Mouse (Mus musculus): ENCODE measurements around the gene Olfr1215. TPM values are rescaled to one million over a fixed set of nuclear protein-coding genes. Genes with fewer than 3 reads are reported as not detected.
"Not testable (repeated sequence)": the region's sequence is repeated elsewhere in the genome, so short reads cannot be mapped to it uniquely, and the experiment has no call there.

The Olfr1215 gene
- not detected in 2 replicates for polyA plus RNA-seq (2015; fragmentation: Nextera tagmentation; extraction: Ambion mirVana)

DNA sequence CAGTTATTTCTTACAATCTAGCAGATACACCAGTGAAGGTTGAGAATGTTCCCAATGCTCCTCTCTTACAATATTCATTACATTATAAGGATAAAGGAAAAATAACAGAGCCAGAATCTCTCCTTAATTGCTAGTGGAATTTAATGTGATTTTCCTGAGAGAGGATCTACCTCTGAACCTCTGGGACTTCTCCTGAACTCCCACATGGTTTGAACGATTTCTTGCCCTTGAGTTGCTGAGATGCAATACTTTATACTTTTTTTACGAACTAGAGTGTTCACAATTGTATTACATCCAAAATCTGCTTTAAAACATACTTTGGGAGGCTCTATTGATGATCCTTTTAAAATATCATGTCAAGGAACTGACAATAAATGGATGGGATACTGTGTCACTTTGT is at the start of gene Olfr1215:
Olfr1215 (minus strand) TSS at position 101 of the 400 bp plus-strand sequence.
- no peak within 1 kb of the TSS for H3K9ac ChIP-seq
- no peaks in the 10 kb centered on the region for H3K4me1 ChIP-seq
- H3K4me3 ChIP-seq (replicated peaks) = no peak within 1 kb of the TSS
- no peaks in the 10 kb centered on the region for H3K36me3 ChIP-seq
- ATAC-seq (replicated peaks; ENCODE audit: low FRiP score) = no peak
- no peaks in the 10 kb centered on the region for H3K27me3 ChIP-seq
- no peaks in the 10 kb centered on the region for H3K9me3 ChIP-seq (replicated peaks)
- 69% methylated on average over 2 of the region's 2 CpGs for WGBS
- no peak within 1 kb of the TSS for H3K4me2 ChIP-seq
- H3K27ac ChIP-seq = no peak within 1 kb of the TSS

- H3K36me3 ChIP-seq = no peaks in the 10 kb centered on the region
- H3K4me2 ChIP-seq = no peak within 1 kb of the TSS
- WGBS = 80% methylated on average over 2 of the region's 2 CpGs
- ATAC-seq (replicated peaks; ENCODE audit: low FRiP score) = no peak
- no peaks in the 10 kb centered on the region for H3K9me3 ChIP-seq (replicated peaks)
- no peak within 1 kb of the TSS for H3K4me3 ChIP-seq (replicated peaks)
- H3K4me1 ChIP-seq = no peaks in the 10 kb centered on the region
- H3K9ac ChIP-seq = no peak within 1 kb of the TSS
- H3K27ac ChIP-seq = no peak within 1 kb of the TSS
- H3K27me3 ChIP-seq = no peaks in the 10 kb centered on the region
These were observed 25.2 kb upstream of the Olfr1215 start, which contains the start of gene Olfr1217 for GRCm38 (mm10) chr2:89031965-89032364. Gene Olfr1217, minus strand, starts transcription at chr2:89032065.

DNA sequence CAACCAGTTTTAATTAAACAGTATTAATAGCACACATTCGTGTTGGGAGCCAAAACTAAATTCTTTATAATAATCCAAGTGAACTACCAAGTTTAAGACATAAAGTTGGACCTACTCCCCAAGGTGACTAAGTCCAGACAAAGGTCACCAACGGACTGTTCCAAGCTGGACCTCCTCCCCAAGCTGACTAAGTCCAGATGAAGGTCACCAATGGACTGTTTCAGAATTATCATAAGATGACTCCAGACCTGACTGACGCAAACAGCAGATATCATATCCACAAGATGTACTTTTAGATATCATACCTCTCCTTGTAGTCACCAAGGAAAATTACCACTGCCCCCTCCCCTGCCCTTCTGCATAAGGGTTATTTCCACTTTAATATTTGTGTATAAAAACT is 14.7 kb upstream of the Olfr1215 start:
- H3K36me3 ChIP-seq; H3K9ac ChIP-seq; H3K4me1 ChIP-seq; H3K27me3 ChIP-seq; ATAC-seq (replicated peaks; ENCODE audit: low FRiP score); H3K9me3 ChIP-seq (replicated peaks); H3K4me2 ChIP-seq; H3K27ac ChIP-seq; H3K4me3 ChIP-seq (replicated peaks): not testable (repeated sequence)
- WGBS = 69% methylated on average over 3 of the region's 3 CpGs

GRCm38 (mm10) chr2:89018240-89018639 is 11.5 kb upstream of the Olfr1215 start, which contains the start of gene Olfr1216:
Gene Olfr1216, minus strand, starts transcription at chr2:89018340.
- ATAC-seq (replicated peaks; ENCODE audit: low FRiP score) = no peak
- Histone ChIP-seq H3K4me3 (replicated peaks) (no peak within 1 kb of the TSS), H3K27ac (no peak within 1 kb of the TSS), H3K9me3 (replicated peaks) (no peaks in the 10 kb centered on the region), H3K27me3 (no peaks in the 10 kb centered on the region), H3K36me3 (no peaks in the 10 kb centered on the region), H3K4me2 (no peak within 1 kb of the TSS), H3K4me1 (no peaks in the 10 kb centered on the region), H3K9ac (no peak within 1 kb of the TSS)
- 87% methylated on average over 1 of the region's 1 CpGs for WGBS

DNA sequence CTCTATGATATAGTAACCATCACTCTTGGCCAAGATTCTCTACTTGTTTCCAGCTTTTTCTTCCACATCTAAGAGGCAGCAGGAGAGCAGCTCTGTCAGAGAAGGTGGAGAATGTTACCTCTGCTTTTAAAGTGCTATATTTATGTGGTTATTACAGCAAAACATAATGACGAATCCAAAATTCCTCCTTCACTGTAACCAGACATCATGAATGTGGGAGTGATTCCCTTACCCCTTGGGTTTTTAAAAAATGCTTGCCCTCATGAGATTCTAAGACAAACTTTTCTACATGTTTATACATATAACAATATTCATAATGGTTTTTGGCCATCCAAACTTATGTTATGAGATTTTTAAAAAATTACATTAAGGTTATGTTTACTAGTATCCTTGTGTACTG is 14.2 kb downstream of the Olfr1215 start, which contains the start of gene Olfr1214:
Olfr1214 (minus strand) TSS at position 101 of the 400 bp plus-strand sequence.
- Histone ChIP-seq H3K27ac (no peak within 1 kb of the TSS), H3K4me1 (no peaks in the 10 kb centered on the region), H3K27me3 (no peaks in the 10 kb centered on the region), H3K36me3 (no peaks in the 10 kb centered on the region), H3K9me3 (replicated peaks) (no peaks in the 10 kb centered on the region), H3K4me2 (no peak within 1 kb of the TSS), H3K4me3 (replicated peaks) (no peak within 1 kb of the TSS), H3K9ac (no peak within 1 kb of the TSS)
- WGBS = 74% methylated on average over 1 of the region's 1 CpGs
- no peak for ATAC-seq (replicated peaks; ENCODE audit: low FRiP score)

GRCm38 (mm10) chr2:88980181-88980580 is 26.6 kb downstream of the Olfr1215 start, which contains the start of gene Gm13762:
Gene Gm13762, minus strand, starts transcription at chr2:88980281.
- no peaks in the 10 kb centered on the region for H3K9me3 ChIP-seq (replicated peaks)
- H3K9ac ChIP-seq = no peak within 1 kb of the TSS
- H3K4me3 ChIP-seq (replicated peaks) = no peak within 1 kb of the TSS
- no peak for ATAC-seq (replicated peaks; ENCODE audit: low FRiP score)
- H3K4me1 ChIP-seq = no peaks in the 10 kb centered on the region
- H3K4me2 ChIP-seq = no peak within 1 kb of the TSS
- WGBS = 77% methylated on average over 1 of the region's 1 CpGs
- H3K36me3 ChIP-seq = no peaks in the 10 kb centered on the region
- H3K27ac ChIP-seq = no peak within 1 kb of the TSS
- H3K27me3 ChIP-seq = no peaks in the 10 kb centered on the region

GRCm38 (mm10) chr2:88953669-88954068 is 53.1 kb downstream of the Olfr1215 start, which contains the start of gene Olfr1212:
Gene Olfr1212, plus strand, starts transcription at chr2:88953969.
- no peaks in the 10 kb centered on the region for H3K4me1 ChIP-seq
- no peak within 1 kb of the TSS for H3K27ac ChIP-seq
- no peaks in the 10 kb centered on the region for H3K9me3 ChIP-seq (replicated peaks)
- no peaks in the 10 kb centered on the region for H3K36me3 ChIP-seq
- H3K4me3 ChIP-seq (replicated peaks) = no peak within 1 kb of the TSS
- no peak within 1 kb of the TSS for H3K4me2 ChIP-seq
- no peaks in the 10 kb centered on the region for H3K27me3 ChIP-seq
- no peak for ATAC-seq (replicated peaks; ENCODE audit: low FRiP score)
- H3K9ac ChIP-seq = no peak within 1 kb of the TSS

Other genes with a start within 250 kb of the Olfr1215 start
- not detected in 2 replicates for gene Olfr1199, start 246.5 kb downstream of the Olfr1215 start, polyA plus RNA-seq (2015; fragmentation: Nextera tagmentation; extraction: Ambion mirVana)
- not detected in 2 replicates for gene Olfr1200, start 236.5 kb downstream of the Olfr1215 start, polyA plus RNA-seq (2015; fragmentation: Nextera tagmentation; extraction: Ambion mirVana)
- not detected in 2 replicates for gene Olfr1201, start 213.9 kb downstream of the Olfr1215 start, polyA plus RNA-seq (2015; fragmentation: Nextera tagmentation; extraction: Ambion mirVana)
- not detected in 2 replicates for gene Olfr1202, start 192.5 kb downstream of the Olfr1215 start, polyA plus RNA-seq (2015; fragmentation: Nextera tagmentation; extraction: Ambion mirVana)
- gene Olfr1205, start 177.2 kb downstream of the Olfr1215 start, polyA plus RNA-seq (2015; fragmentation: Nextera tagmentation; extraction: Ambion mirVana) = not detected in 2 replicates
- not detected in 2 replicates for gene Olfr1204, start 157.7 kb downstream of the Olfr1215 start, polyA plus RNA-seq (2015; fragmentation: Nextera tagmentation; extraction: Ambion mirVana)
- gene Olfr1206, start 143.7 kb downstream of the Olfr1215 start, polyA plus RNA-seq (2015; fragmentation: Nextera tagmentation; extraction: Ambion mirVana) = not detected in 2 replicates
- not detected in 2 replicates for gene Olfr1208, start 104.7 kb downstream of the Olfr1215 start, polyA plus RNA-seq (2015; fragmentation: Nextera tagmentation; extraction: Ambion mirVana)
- gene Olfr1209, start 91.8 kb downstream of the Olfr1215 start, polyA plus RNA-seq (2015; fragmentation: Nextera tagmentation; extraction: Ambion mirVana) = not detected in 2 replicates
- gene Olfr1211, start 68.9 kb downstream of the Olfr1215 start, polyA plus RNA-seq (2015; fragmentation: Nextera tagmentation; extraction: Ambion mirVana) = not detected in 2 replicates
- gene Olfr1212, start 53.0 kb downstream of the Olfr1215 start, polyA plus RNA-seq (2015; fragmentation: Nextera tagmentation; extraction: Ambion mirVana) = not detected in 2 replicates
- not detected in 2 replicates for gene Gm13762, start 26.7 kb downstream of the Olfr1215 start, polyA plus RNA-seq (2015; fragmentation: Nextera tagmentation; extraction: Ambion mirVana)
- not detected in 2 replicates for gene Olfr1214, start 14.3 kb downstream of the Olfr1215 start, polyA plus RNA-seq (2015; fragmentation: Nextera tagmentation; extraction: Ambion mirVana)
- gene Olfr1216, start 11.4 kb upstream of the Olfr1215 start, polyA plus RNA-seq (2015; fragmentation: Nextera tagmentation; extraction: Ambion mirVana) = not detected in 2 replicates
- gene Olfr1217, start 25.1 kb upstream of the Olfr1215 start, polyA plus RNA-seq (2015; fragmentation: Nextera tagmentation; extraction: Ambion mirVana) = not detected in 2 replicates
- gene Olfr1218, start 54.2 kb upstream of the Olfr1215 start, polyA plus RNA-seq (2015; fragmentation: Nextera tagmentation; extraction: Ambion mirVana) = not detected in 2 replicates
- not detected in 2 replicates for gene Olfr1219, start 76.5 kb upstream of the Olfr1215 start, polyA plus RNA-seq (2015; fragmentation: Nextera tagmentation; extraction: Ambion mirVana)
- gene Olfr1220, start 99.9 kb upstream of the Olfr1215 start, polyA plus RNA-seq (2015; fragmentation: Nextera tagmentation; extraction: Ambion mirVana) = not detected in 2 replicates
- gene Olfr1221, start 110.3 kb upstream of the Olfr1215 start, polyA plus RNA-seq (2015; fragmentation: Nextera tagmentation; extraction: Ambion mirVana) = not detected in 2 replicates
- not detected in 2 replicates for gene Olfr1222, start 126.1 kb upstream of the Olfr1215 start, polyA plus RNA-seq (2015; fragmentation: Nextera tagmentation; extraction: Ambion mirVana)
- not detected in 2 replicates for gene Olfr1223, start 144.6 kb upstream of the Olfr1215 start, polyA plus RNA-seq (2015; fragmentation: Nextera tagmentation; extraction: Ambion mirVana)
- gene Olfr1224-ps1, start 157.1 kb upstream of the Olfr1215 start, polyA plus RNA-seq (2015; fragmentation: Nextera tagmentation; extraction: Ambion mirVana) = not detected in 2 replicates
- gene Olfr1225, start 167.7 kb upstream of the Olfr1215 start, polyA plus RNA-seq (2015; fragmentation: Nextera tagmentation; extraction: Ambion mirVana) = not detected in 2 replicates
- not detected in 2 replicates for gene Olfr1226, start 193.1 kb upstream of the Olfr1215 start, polyA plus RNA-seq (2015; fragmentation: Nextera tagmentation; extraction: Ambion mirVana)
- gene Olfr1228, start 247.1 kb upstream of the Olfr1215 start, polyA plus RNA-seq (2015; fragmentation: Nextera tagmentation; extraction: Ambion mirVana) = not detected in 2 replicates